Mouse (Mus musculus): ENCODE results near the gene Smim23.

GRCm38 (mm10) chr11:32835022-32835421 is 10.6 kb upstream of the Smim23 start:
- TF ChIP-seq CTCF (conservative IDR thresholded peaks at IDR 0.05; ENCODE audit: insufficient read depth, insufficient read length, low read depth, low read length) (no peak), POLR2A (IDR thresholded peaks at IDR 0.05; ENCODE audit: low read depth, low read length) (no peak)
